Mouse (Mus musculus) hindbrain, embryonic 15.5 days (tissue): ENCODE measurements at regions not wholly inside any gene's neighbourhood (a gene's known extent, or its start where the extent isn't known, plus 50 kb on each side); places are given as distances from the start of the nearest gene placed in this dataset.

Experiments used
- ATAC-seq: fragments of 200-750 bp; cut with Nextera tagmentation; 2 replicates; pipeline ENCODE4 v1.8.0; 2017; ENCODE audit warnings: low read depth, moderate number of reproducible peaks, moderate TSS enrichment; ENCODE audit not compliant: low FRiP score
- H3K27ac ChIP-seq: fragments of 300-500 bp; sonication (generic); replicated peaks from 2 replicates; pipeline ENCODE4 v1.5.1; 2015; ENCODE audit warnings: mild to moderate bottlenecking, inconsistent platforms
- H3K27me3 ChIP-seq: fragments of 300-500 bp; sonication (generic); 2 replicates; pipeline ENCODE4 v1.6.1; 2015; ENCODE audit warnings: control low read depth, inconsistent platforms
- H3K36me3 ChIP-seq: fragments of 300-500 bp; sonication (generic); 2 replicates; pipeline ENCODE4 v1.6.1; 2015; ENCODE audit warnings: control low read depth, inconsistent platforms
- H3K4me1 ChIP-seq: fragments of 300-500 bp; sonication (generic); replicated peaks from 2 replicates; pipeline ENCODE4 v1.6.1; 2015; ENCODE audit warnings: control low read depth, inconsistent platforms
- H3K4me2 ChIP-seq: fragments of 300-500 bp; sonication (generic); 2 replicates; pipeline ENCODE4 v1.6.1; 2015; ENCODE audit warnings: moderate library complexity, mild to moderate bottlenecking, inconsistent platforms
- H3K4me3 ChIP-seq: fragments of 300-500 bp; sonication (generic); 2 replicates; pipeline ENCODE4 v1.5.1; 2015; ENCODE audit warnings: mild to moderate bottlenecking, inconsistent platforms
- H3K9ac ChIP-seq: fragments of 300-500 bp; sonication (generic); 2 replicates; pipeline ENCODE4 v1.6.1; 2015; ENCODE audit warnings: inconsistent platforms
- H3K9me3 ChIP-seq: fragments of 300-500 bp; sonication (generic); 2 replicates; pipeline ENCODE4 v1.6.1; 2016; ENCODE audit warnings: control low read depth, inconsistent platforms
- WGBS: fragments of 180-500 bp; shearing (Covaris S2); methylation state at CpG from one replicate; pipeline ENCODE4 v1.1.7; 2015; 5-methylcytosine and 5-hydroxymethylcytosine counted together

DNA sequence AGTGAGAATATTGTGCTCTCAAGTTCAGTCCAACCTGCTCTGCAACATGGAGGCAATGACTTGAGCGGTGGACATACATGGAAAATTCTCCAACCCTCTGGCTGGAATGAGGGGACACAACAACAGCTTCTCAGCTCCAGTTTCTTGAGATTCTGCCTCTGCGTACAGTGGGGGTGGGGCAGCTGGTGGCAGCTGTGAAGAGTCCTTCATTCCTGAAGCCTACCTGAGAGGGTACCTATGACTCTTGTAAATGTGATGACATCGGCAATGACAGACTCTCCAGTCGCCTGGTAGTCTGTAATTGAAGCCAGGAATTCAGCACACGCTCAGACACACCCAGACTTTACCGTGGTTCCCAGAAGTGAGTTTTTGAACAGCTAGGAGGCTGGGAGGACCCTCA lies 58.5 kb upstream of the Hoxc13 start:
- Histone ChIP-seq H3K27ac (no peak overlapping the region), H3K4me1 (no peaks in the 10 kb centered on the region), H3K27me3 (no peaks in the 10 kb centered on the region), H3K36me3 (no peaks in the 10 kb centered on the region), H3K9me3 (no peaks in the 10 kb centered on the region), H3K9ac (no peak overlapping the region), H3K4me3 (no peak overlapping the region), H3K4me2 (no peak overlapping the region)
- 84% methylated on average over 6 of the region's 6 CpGs for WGBS
- ATAC-seq = no peak

DNA sequence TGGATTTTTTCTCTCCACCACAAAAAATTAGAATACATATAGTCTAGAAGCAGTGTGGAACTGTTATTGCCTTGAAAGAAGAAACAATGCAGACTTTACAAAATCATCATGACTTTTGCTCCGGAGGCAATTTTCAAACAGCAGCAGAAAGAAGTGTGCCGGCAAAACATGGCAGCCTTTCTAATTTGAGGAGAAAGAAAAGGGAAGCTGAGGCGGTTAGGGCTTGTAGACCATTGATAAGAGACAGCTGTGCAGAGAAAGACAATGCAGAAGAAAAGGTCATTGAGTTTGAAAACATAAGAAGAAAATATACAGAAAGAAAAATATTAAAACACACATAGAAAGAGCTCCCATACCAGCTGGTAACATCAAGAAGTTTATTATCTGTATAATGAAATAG lies 54.1 kb upstream of the Hoxc13 start:
- no peaks in the 10 kb centered on the region for H3K4me1 ChIP-seq

More for the DNA sequence above, 54.1 kb upstream of the Hoxc13 start:
- no peak for ATAC-seq
- H3K4me2 ChIP-seq = no peak overlapping the region
- 84% methylated on average over 3 of the region's 3 CpGs for WGBS
- no peaks in the 10 kb centered on the region for H3K36me3 ChIP-seq
- no peak overlapping the region for H3K27ac ChIP-seq
- no peaks in the 10 kb centered on the region for H3K9me3 ChIP-seq
- H3K9ac ChIP-seq = no peak overlapping the region
- H3K4me3 ChIP-seq = no peak overlapping the region
- no peaks in the 10 kb centered on the region for H3K27me3 ChIP-seq
